Mouse (Mus musculus) heart, adult 2 months (tissue): ENCODE measurements around the gene Klhdc8b.

Experiments used
- CTCF ChIP-seq: fragments of 200-600 bp; IDR thresholded peaks from 2 replicates; pipeline ENCODE4 v1.8.1; 2022; ENCODE audit warnings: antibody characterized with exemption, mild to moderate bottlenecking, moderate library complexity
- EP300 ChIP-seq: fragments of 200-500 bp; IDR thresholded peaks from 2 replicates; pipeline ENCODE4 v1.6.1; 2011; ENCODE audit warnings: low read depth, low read length, control low read depth; ENCODE audit not compliant: insufficient read depth
- POLR2A ChIP-seq: fragments of 200-500 bp; IDR thresholded peaks from 2 replicates; pipeline ENCODE4 v1.6.1; 2011; ENCODE audit warnings: mild to moderate bottlenecking, low read depth, low read length, control low read depth; ENCODE audit not compliant: insufficient read depth

DNA sequence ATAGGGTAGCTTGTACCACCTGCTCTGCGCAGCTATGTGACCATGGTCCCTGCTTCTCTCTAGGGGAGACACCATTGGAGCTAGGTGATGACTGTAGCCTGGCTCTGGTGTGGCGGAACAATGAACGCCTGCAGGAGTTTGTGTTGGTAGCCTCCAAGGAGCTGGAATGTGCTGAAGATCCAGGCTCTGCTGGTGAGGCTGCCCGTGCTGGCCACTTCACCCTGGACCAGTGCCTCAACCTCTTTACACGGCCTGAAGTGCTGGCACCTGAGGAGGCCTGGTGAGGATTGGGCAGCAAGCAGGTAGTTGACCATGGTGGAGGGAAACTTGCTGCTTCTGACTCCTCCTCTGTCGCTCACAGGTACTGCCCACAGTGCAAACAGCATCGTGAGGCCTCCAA lies 37.9 kb upstream of the Klhdc8b start:
- TF ChIP-seq EP300 (no peak), CTCF (no peak), POLR2A (no peak)
